Mouse (Mus musculus) C2C12 (cell line): ENCODE measurements at regions not wholly inside any gene's neighbourhood (a gene's known extent, or its start where the extent isn't known, plus 50 kb on each side); places are given as distances from the start of the nearest gene placed in this dataset.

Source experiments
- CEBPB ChIP-seq: IDR thresholded peaks from one replicate; pipeline ENCODE4 v1.6.1; 2011; ENCODE audit warnings: low read depth, mild to moderate bottlenecking, control low read depth, moderate library complexity
- CTCF ChIP-seq: IDR thresholded peaks from one replicate; pipeline ENCODE4 v1.5.1; 2011; ENCODE audit not compliant: control insufficient read depth, insufficient read depth, insufficient read length
- MAX ChIP-seq: IDR thresholded peaks from one replicate; pipeline ENCODE4 v1.6.1; 2011; ENCODE audit warnings: mild to moderate bottlenecking, control low read depth
- MYOD1 ChIP-seq: IDR thresholded peaks from one replicate; pipeline ENCODE4 v1.6.1; 2011; ENCODE audit warnings: low read depth; ENCODE audit not compliant: control insufficient read depth, insufficient read length

GRCm38 (mm10) chr6:51207587-51208361 is 224.7 kb upstream of the Nfe2l3 start:
- TF ChIP-seq CTCF, result no peak
- no peak for TF ChIP-seq MAX
- no peak for TF ChIP-seq CEBPB
- no peak for TF ChIP-seq MYOD1
